Mouse (Mus musculus): ENCODE data around the gene Gm28372.
A peak's percentile ranks its signal among the peaks of the same experiment; 100 is the strongest.
"Not testable (repeated sequence)": the region's sequence is repeated elsewhere in the genome, so short reads cannot be mapped to it uniquely, and the experiment has no call there.

The Gm28372 gene

DNA sequence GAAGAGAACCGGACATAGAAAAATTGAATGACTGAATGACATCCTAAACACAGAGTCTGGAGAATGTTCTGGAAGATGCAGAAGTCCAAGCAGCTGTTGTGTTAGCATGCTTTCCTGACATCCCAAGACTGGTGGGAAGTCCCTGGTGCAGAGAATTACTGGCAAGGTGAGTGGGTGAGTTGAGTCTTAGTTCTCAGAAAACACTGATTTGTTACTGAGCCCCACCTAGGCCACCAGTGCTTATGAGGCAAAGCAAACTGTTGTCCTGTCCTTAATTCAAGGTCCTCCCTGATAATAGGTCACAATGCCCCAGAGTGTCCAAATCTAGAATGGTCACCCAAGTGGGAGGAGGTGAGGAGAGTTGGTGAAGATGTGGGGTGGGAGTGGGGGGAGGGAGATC is at the start of gene Gm28372, which contains the start of gene 1700020A23Rik:
Gene Gm28372 (plus strand): TSS at position 301 of the 400 bp plus-strand sequence.
Gene 1700020A23Rik (plus strand): TSS at position 321 of the 400 bp plus-strand sequence.
- no peak for DNase-seq (ENCODE audit: low spot score)

DNA sequence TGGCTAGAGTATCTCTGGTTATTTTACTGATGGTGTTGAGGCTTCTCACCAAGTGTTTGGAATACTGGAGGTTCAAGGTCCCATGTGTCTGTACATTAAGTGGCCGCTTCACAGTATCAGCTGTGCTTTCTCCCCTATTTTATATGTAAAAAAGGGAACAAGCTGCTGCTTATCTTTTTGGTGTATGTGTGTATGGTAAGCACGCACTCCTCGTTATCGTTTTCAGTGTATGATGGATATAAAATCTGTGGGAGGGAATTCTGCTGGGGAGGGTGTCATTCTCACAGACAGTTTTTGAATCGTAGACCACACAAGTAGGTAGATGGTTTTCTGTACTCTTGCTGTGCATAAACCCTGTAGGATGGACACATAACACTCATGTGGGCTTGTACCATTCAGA is 47.5 kb upstream of the Gm28372 start:
- DNase-seq (ENCODE audit: low spot score), result no peak

DNA sequence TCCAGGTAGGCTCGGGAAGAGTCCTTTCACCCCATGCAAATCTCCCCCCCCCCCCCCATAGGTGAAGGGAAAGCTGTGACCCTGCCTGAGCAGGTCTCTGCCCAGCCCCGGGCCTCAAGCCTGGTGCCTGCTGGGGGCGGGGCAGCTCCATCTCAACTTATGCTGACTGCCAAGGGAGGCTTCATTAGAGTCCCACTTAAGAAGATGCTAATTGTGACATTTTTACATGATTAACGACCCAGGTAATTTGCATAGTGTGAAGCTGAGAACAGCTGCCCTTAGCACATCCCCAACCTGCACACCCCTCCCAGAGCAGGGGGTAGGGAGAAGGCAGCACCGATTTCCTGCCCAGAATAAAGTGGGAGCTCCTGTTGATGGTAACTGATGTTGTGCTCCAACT is 46.2 kb upstream of the Gm28372 start:
- no peak for DNase-seq (ENCODE audit: low spot score)

DNA sequence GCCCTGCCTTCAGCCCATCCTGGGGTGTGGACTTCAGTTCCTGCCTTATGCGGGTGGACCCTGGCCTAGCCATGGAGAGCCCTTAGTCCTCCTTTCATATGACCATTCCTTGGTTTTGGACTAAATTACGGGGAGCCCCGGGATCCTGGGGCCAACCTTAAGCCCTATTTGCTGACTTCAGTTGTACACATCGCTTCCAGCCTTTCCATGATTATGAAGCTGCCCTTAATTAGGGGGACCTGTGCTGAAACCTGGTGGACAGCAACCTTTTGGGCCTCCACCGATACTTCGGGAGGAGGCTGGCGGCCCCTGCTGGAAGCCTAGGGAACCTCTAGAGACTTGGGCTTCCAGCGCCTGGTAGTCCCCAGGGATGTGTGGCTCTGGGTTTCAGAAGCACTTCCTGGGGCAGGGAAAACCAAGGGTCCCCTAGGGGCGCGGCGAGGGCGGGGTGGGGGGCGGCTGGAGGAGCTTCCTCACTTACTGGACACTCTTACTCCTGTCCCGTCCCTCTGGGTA is 42.5 kb upstream of the Gm28372 start:
- peak; percentile 62 for DNase-seq (ENCODE audit: low spot score)

DNA sequence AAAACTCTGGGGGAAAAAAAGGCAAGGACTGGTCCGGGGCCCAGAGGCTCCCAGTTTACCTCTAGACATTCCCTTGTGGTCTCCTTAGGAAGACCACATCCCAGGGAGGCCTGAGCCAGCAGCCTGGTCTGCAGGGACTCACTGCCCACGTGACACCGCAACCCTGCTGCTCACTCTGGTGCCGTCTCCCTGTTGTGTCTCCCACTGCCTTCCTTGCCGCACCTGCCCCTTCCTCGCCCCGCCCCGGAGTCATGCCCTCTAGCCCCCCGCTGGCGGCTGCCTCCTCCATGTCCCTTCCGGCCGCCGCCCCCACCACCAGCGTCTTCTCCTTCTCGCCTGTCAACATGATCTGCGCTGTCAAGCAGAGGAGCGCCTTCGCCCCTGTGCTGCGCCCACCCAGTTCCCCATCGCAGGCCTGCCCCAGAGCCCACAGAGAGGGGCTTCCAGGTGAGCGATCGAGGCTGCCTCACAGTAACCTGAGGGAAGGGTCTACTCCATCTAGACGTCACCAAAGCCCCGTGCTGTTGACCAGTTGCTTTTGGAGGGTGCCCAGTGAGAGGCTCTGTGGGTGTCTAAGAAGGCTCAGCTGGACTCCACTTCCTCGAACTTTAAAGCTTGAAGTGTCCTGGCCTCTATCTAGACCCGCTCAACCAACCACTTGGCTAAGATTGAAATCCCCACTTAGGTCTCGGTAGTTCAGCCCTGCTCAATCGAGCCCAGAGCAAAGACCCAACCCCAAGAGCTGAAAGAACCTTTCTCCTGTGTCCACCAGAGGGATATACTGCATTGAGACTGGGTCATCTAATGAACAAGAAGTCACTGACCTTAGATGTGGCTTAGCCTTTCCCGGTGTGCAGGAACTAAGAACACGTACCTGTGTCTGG is 39.6 kb upstream of the Gm28372 start:
- DNase-seq (ENCODE audit: low spot score), result no peak

DNA sequence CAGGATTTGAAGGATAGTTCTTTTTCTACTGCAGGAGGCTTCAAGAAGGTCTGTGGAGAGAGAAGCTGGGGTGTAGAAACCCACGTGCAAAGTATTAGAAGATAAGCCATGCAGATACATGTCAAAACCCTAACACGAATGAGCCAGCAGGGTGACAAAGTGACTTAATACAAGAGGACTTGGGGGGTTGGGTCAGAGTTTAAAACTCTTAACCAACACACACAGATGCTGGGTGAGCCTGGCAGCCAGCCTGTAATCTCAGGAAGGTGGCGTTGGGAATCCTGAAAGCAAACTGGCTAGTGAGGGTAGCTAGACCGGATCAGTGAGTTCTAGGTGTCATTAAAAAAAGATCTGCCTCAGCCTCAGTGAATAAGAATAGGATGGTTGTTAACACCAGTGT is 37.7 kb upstream of the Gm28372 start:
- no peak for DNase-seq (ENCODE audit: low spot score)

DNA sequence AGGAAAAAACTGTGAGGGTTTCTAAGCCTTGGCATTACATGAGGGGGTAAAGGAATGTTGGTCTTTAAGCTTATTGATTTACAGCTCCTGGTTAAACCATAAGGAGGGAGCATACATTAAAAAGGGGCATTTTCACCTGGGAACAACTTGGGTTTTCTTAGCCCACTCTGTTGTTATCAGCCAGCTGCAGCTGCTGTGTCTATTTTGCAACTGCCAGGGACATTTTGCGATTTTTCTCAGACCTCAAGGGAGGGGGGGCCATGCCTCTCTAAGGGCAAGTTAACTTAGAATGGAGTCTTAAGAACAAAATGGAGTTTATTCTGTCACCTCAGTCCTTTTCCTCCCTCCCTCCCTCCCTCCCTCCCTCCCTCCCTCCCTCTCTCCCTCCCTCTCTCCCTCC is 32.0 kb upstream of the Gm28372 start:
- DNase-seq (ENCODE audit: low spot score), result not testable (repeated sequence)

DNA sequence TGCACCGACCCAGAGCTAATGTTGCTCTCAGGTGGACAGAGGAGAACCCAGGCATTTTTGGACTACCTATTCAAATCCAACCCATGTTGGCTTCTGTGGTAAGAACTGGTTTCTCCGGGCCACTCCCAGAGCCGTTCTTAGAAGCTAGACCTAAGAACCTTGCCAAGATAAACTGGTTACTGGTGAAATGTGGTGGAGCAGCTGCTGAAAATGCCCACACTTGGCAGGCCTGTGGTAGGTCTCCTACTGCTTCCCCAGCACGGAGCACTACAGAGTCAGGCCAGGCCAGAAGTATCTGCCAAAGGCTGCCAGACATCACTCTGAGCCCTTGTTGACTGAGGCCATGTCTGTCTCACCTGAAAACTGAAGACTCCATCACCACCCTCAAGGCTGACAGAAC is 30.1 kb upstream of the Gm28372 start:
- DNase-seq (ENCODE audit: low spot score), result no peak

DNA sequence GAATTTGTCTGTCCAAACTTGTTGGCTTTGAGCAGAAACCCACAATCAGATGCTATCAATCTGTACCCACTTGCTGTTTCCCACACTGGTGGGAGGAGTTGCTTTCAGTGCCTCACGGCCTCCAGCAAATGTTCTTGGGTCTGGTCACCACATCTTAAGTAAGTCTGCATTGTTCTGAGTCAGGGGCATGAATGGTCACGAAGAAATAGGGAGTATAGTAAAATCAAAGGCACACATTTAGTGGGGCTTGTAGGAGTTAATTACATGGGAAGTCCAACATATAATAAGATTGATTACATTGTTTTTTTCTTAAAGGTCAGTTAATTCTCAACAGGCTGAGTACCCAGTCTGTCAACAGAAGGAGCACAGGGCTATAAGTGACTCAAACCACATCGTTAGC is 21.8 kb upstream of the Gm28372 start:
- no peak for DNase-seq (ENCODE audit: low spot score)

DNA sequence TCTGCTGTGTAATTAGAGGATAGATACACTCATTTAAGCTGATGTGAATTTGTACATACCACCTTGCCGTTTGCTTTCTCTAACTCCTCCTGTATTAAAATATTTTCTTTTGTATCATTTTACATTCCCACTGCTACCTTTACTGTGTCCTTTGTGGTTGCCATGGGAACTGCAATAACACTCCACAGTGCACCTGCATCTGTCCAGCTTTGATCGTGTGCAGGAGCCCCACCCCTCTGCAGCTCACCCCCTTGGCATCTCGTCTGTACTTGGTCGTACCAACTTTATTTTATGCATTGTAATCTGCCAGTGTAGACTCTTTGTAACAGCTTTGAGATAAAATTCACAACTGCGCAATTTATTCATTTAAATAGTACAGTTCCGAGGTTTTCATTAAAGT is 21.1 kb upstream of the Gm28372 start:
- no peak for DNase-seq (ENCODE audit: low spot score)

DNA sequence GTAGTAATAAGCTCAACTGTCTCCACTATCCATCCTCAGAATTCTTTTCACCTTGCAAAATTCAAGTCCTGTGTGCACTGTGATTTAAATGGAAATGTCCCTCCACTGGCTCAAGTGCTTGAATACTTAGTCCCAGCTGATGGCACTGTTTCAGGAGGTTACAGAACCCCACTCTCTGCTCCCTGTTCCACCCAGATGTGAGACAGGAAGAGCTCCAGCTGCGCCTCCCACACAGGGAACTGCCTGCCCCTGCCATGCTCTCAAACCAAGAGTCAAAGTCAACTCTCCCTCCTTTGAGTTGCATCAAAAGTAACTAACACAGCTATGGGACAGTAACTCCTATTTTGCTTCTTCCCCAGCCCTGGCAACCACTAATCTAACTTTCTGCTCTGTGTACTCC is 18.8 kb upstream of the Gm28372 start:
- no peak for DNase-seq (ENCODE audit: low spot score)

DNA sequence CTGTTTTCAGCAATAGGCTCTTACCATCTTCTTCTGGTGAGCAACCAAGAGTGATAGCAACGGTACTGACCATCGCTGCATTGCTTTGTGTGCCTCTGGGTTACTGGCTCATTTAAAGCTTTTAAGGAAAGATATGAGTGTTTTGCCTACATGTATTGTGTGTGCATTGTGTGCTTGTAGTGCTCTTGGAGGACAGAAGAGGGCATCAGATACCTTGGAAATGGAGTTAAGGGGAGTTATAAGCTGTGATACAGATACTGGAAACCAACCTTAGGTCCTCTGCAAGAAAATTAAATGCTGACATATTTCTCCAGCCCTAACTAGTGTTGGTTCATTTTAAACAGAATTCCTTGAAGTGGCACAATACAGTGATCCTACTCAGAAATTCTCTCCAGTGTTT is 16.2 kb upstream of the Gm28372 start:
- DNase-seq (ENCODE audit: low spot score), result no peak

DNA sequence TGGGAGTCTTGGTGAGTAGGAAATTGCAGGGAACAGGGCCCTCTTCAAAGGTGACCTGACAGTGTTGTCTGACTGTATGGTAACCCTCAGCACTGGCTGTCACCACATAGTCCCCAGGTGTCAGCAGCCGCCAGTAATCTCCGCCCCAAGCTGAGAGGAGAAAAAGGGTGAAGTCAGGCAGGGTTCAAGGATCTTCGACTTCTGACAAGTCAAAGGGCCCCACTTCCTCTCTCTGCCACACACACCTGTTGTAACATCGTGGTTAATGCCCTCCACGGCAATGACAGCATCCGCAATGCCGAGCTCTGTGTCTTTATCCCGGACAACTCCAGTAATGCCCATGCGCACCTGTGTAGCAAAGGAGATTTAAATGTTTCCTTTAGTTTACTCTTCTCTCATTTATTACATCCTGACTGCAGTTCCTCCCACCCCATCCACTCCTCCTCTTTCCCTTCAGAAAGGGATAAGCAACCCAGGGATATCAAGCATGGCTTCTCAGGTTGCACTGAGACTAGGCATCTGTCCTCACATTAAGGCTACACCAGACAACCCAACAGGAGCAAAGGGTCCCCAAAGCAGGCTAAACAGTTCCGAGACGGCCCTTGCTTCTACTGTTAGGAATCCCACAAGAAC is 13.9 kb upstream of the Gm28372 start:
- no peak for DNase-seq (ENCODE audit: low spot score)

DNA sequence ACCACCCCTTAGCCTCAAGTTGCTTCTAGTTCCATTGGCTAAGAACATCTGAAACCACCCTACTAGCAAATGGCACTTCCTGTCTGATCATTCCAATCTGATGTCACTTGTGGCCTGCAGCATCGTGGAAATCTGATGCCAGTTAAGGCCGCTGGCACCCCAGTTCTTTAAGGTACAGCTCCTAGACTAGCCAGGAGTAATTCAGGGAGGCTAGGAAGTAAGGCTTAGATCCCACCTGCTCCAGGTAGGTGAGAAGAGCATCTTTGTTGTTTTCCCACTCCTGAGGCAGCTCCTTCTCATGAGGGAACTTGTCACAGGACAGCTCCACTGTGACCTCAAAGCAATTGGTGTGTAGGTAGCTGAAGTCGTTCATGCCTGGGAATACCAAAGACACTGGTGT is 12.2 kb upstream of the Gm28372 start:
- DNase-seq (ENCODE audit: low spot score), result no peak

DNA sequence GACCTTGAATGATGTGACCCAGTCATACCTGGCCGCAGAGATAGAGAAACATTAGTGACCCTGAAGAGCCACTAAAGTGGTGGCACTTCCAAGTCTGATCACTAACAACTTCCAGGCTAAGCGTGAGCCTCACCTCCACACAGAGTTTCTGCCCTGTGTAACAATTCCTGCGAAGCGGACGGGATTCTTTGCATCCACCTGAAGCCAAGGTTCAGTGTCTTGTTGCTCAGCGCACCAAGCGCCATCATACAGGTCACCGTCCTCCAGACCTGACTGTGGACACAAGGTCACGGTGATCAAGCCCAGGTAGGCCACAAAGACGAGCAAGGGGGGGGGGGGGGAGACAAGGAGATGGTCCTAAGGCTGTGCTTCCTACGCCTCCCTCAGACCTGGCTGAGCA is 9.3 kb upstream of the Gm28372 start:
- no peak for DNase-seq (ENCODE audit: low spot score)

DNA sequence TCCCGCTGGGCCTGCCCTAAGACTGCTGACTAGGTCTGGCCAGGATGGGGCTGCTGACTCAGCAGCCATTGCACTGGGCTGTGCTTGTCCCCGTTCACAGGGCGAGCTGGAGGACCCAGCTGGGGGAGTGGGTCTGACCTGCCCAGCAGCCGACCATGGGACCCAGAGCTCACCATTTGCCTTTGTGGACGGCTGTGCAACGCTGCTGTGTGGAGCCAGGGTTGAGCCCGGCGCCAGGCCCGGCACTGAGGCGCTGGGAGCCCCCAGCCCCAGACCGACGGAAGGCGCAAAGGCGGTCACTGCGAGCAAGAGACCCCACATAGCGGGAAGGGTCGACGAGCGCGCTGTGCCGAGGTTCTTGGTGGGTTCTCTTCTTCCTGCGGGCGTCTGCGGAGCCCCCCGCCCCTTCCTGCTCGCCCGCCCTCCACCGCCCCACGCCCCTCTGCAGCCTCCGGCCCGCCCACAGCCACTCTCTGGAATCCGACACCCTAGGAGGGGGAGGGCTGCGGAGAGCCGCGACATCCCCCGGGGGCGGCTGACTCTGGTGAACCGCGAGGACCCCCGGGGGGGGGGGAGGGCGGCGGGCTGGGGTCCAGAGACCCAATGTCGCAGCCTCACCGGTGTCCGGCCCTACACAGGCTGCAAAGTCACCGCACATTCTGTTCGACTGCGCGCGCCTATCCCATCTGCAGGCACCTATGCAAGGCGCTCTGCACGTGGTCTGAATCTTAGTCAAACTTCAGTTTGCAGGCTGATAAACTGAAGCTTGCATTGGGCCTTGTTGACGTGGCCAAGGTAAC is 7.7 kb upstream of the Gm28372 start, which contains the start of gene Cpxm1:
Gene Cpxm1 (minus strand): TSS at position 389 of the 800 bp plus-strand sequence.
- DNase-seq (ENCODE audit: low spot score), result peak; percentile 38

DNA sequence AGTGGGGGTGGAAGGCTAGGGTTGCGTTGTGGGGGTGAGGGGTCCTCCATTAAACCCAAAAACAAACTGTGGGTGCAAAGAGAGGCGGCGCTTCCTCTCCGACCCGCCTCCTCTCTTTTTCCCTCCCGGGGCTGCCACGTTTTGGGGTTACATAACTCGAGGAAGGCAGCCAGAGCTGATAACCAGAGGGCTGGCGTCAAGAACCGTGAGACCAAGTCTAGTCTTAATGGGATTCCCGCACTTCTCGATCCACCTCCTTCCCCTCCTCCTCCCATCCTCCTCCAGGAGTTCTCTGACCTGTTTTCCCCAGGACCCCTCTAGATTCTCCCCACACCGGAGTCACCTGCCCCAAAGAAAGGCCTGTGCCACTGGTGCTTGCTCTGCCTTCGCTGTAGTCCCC is 6.9 kb upstream of the Gm28372 start:
- peak; percentile 60 for DNase-seq (ENCODE audit: low spot score)

DNA sequence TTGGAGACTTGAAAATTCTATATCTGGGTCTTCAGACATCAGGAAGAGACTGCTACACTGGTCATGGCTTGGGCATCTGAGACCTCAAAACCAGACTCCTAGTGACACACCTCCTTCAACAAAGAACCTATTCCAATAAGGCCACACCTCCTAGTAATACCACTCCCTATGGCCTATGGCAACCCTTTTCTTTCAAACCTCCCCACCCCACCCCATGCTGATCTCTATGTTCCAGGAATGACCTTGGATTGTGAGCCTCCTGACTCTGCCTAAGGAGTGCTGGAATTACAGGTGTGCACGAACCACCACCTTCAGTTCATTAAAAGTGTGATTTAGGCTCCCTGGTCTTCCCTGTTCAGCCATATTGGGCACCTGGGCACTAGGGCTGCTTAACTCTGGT is 5.0 kb upstream of the Gm28372 start:
- no peak for DNase-seq (ENCODE audit: low spot score)

DNA sequence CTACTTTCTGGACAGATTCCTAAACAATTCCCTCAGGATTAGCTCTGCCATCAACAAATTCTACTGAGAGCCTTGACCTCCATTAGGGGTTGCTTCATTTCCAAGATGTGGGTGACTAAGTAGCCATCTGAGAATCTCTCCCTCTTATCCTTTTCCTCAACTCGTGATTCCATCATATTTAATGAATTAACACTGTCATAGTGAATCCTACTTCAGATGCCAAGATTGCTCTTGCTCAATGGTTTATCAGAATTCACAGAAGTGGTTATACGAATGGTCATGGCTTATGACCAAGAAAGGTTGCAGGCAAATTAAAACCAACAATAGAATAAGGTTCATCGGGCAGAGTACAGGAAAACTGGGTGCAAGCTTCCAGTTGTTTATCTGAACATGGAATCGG is 3.1 kb upstream of the Gm28372 start:
- DNase-seq (ENCODE audit: low spot score), result no peak

DNA sequence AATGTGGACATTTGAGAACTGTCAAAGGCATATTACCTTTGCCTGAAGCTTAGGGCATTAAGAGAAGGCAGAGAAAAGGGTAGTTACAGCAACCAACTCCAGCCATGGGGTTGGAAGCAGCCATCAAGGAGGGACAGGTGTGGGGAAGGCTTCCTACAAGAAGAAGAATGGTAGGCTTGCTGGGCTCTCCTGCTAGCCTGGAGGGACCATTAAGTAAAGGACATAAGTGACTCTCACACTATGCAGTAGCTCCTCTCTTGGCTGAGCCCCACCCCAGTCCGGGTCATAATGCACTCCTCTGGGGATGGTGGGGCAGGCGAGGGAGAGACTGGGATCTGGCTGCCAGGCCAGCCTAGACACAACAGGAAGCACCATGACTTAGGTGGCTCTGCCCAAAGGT is 1.1 kb downstream of the Gm28372 start, which contains the start of gene Tmem239:
Gene Tmem239 (plus strand): TSS at position 301 of the 400 bp plus-strand sequence.
- no peak for DNase-seq (ENCODE audit: low spot score)

DNA sequence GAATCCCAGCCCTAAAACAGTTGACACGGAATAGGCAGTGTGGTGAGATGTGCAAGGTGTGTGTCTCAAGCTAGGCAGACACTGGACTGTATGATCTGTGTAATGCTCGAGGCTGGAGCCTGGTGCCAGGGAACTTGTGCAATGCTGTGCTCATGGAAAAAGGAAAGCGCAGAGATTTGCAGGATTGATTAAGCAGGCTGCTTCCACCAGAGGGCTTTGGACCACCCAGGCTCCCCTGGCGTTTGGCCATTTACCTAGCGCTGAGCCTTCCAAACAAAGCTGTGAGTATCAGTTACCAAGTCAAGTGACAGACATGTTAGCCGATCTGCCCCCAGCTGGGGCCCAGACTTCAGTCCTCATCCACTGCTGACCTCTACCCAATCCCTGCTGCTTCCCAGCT is 3.2 kb downstream of the Gm28372 start:
- DNase-seq (ENCODE audit: low spot score), result no peak

Measured in urinary bladder, postnatal 14 days (tissue).